In genomic region chr11:27721346-27721745, GRCm38 (mm10) we compare ENCODE assay signal across 13 mouse cellular contexts.
A peak's percentile ranks its signal among the peaks of the same experiment; 100 is the strongest.
DNase-seq lines count a peak whose midpoint lies in the region.
"Had no signal": no experiment of that assay in that cellular context is flagged by ENCODE, and none has a peak within 500 bp of the region (broad histone marks: within the 10 kb centered on the region; RNA-seq: fewer than 3 reads in every experiment).

No protein-coding gene starts in this region.

- DNase-seq in right cerebral cortex, adult 18-20 months = peak; percentile 29
- no peak for DNase-seq in right cerebral cortex, postnatal 4 days
- DNase-seq in brain, adult 2 months (ENCODE audit: low read depth, low spot score) = peak; percentile 79
- peak; percentile 4 to 10 for DNase-seq in layer of hippocampus, adult 8-10 months (ENCODE audit: low spot score in 2 of 2)
- peak; percentile 48 for DNase-seq in telencephalon, adult 2 months (ENCODE audit: low read depth, low spot score)
- no peak for DNase-seq in heart, adult 9 months (ENCODE audit: low spot score in 2 of 2)
- no peak for DNase-seq in adrenal gland, adult 8-10 months
- DNase-seq: adrenal gland, postnatal 14 days; cerebellum, adult 18-20 months; gastrocnemius, postnatal 25 days; heart, adult 2 months; kidney, adult 11 months; liver had no signal

Comparison
In these comparisons a context has a peak if more than half of its experiments do, and no peak if none do; other contexts are left out.
1. DNase-seq: peak in right cerebral cortex, adult 18-20 months (single experiment), brain, adult 2 months (single experiment), layer of hippocampus, adult 8-10 months (2 of 2) and telencephalon, adult 2 months (single experiment); none in right cerebral cortex, postnatal 4 days (single experiment), heart, adult 9 months (0 of 2) and adrenal gland, adult 8-10 months (single experiment).